Mouse (Mus musculus) liver, embryonic 15.5 days (tissue): ENCODE measurements around the gene Zmym4. TPM values are rescaled to one million over a fixed set of nuclear protein-coding genes. Genes with fewer than 3 reads are reported as not detected.
"Not testable (repeated sequence)": the region's sequence is repeated elsewhere in the genome, so short reads cannot be mapped to it uniquely, and the experiment has no call there.

ENCODE experiments used
- ATAC-seq: fragments of 200-750 bp; cut with Nextera tagmentation; 2 replicates; pipeline ENCODE4 v1.8.0; 2017; ENCODE audit warnings: moderate number of reproducible peaks, mild to moderate bottlenecking, moderate library complexity; ENCODE audit not compliant: insufficient read depth
- H3K27ac ChIP-seq: fragments of 300-500 bp; sonication (generic); replicated peaks from 2 replicates; pipeline ENCODE4 v1.5.1; 2015; ENCODE audit warnings: mild to moderate bottlenecking, inconsistent platforms
- H3K27me3 ChIP-seq: fragments of 300-500 bp; sonication (generic); 2 replicates; pipeline ENCODE4 v1.6.1; 2015; ENCODE audit warnings: mild to moderate bottlenecking, inconsistent platforms
- H3K36me3 ChIP-seq: fragments of 300-500 bp; sonication (generic); replicated peaks from 2 replicates; pipeline ENCODE4 v1.6.1; 2015; ENCODE audit warnings: moderate library complexity, mild to moderate bottlenecking, inconsistent platforms
- H3K4me1 ChIP-seq: fragments of 300-500 bp; sonication (generic); replicated peaks from 2 replicates; pipeline ENCODE4 v1.6.1; 2015; ENCODE audit warnings: inconsistent platforms
- H3K4me2 ChIP-seq: fragments of 300-500 bp; sonication (generic); 2 replicates; pipeline ENCODE4 v1.6.1; 2015; ENCODE audit warnings: moderate library complexity, mild to moderate bottlenecking, inconsistent platforms
- H3K4me3 ChIP-seq: fragments of 300-500 bp; sonication (generic); replicated peaks from 2 replicates; pipeline ENCODE4 v1.5.1; 2015; ENCODE audit warnings: mild to moderate bottlenecking, inconsistent platforms
- H3K9ac ChIP-seq: fragments of 300-500 bp; sonication (generic); 2 replicates; pipeline ENCODE4 v1.6.1; 2015; ENCODE audit warnings: moderate library complexity, mild to moderate bottlenecking, inconsistent platforms
- H3K9me3 ChIP-seq: fragments of 300-500 bp; sonication (generic); replicated peaks from 2 replicates; pipeline ENCODE4 v1.6.1; 2016; ENCODE audit warnings: inconsistent platforms
- WGBS: fragments of 180-500 bp; shearing (Covaris S2); methylation state at CpG from one replicate; pipeline ENCODE4 v1.1.7; 2015; ENCODE audit warnings: mixed read lengths; ENCODE audit not compliant: insufficient replicate concordance; 5-methylcytosine and 5-hydroxymethylcytosine counted together
- polyA plus RNA-seq: library from polyadenylated mRNA; unstranded; fragments of >200 nt; fragmentation: Nextera tagmentation; extraction: Ambion mirVana; gene quantifications from 2 replicates; pipeline ENCODE4 v1.2.1, GENCODE M21; 2015

The Zmym4 gene
- polyA plus RNA-seq = 2.6 and 3.2 TPM in 2 replicates

GRCm38 (mm10) chr4:126967864-126968821, at the start of gene Zmym4:
Zmym4 (minus strand) TSS chr4:126968135.
- Histone ChIP-seq H3K27ac (peak within 1 kb of the TSS; percentile 87), H3K4me2 (peak within 1 kb of the TSS; percentile 82), H3K9ac (peak within 1 kb of the TSS; percentile 92), H3K9me3 (no peaks in the 10 kb centered on the region), H3K4me3 (peak within 1 kb of the TSS; percentile 92), H3K4me1 (peaks cover 20% of the 10 kb centered on the region), H3K27me3 (no peaks in the 10 kb centered on the region), H3K36me3 (no peaks in the 10 kb centered on the region)
- WGBS = 5% methylated on average over 54 of the region's 54 CpGs
- peak; percentile 90 for ATAC-seq

GRCm38 (mm10) chr4:127016366-127016765, 48.4 kb upstream of the Zmym4 start:
- no peaks in the 10 kb centered on the region for H3K27me3 ChIP-seq
- no peak overlapping the region for H3K4me3 ChIP-seq
- no peak overlapping the region for H3K4me2 ChIP-seq
- H3K36me3 ChIP-seq = no peaks in the 10 kb centered on the region
- peaks cover 17% of the 10 kb centered on the region for H3K4me1 ChIP-seq
- no peaks in the 10 kb centered on the region for H3K9me3 ChIP-seq
- no peak overlapping the region for H3K9ac ChIP-seq
- WGBS = 73% methylated on average over 4 of the region's 4 CpGs
- H3K27ac ChIP-seq = no peak overlapping the region
- ATAC-seq = no peak

GRCm38 (mm10) chr4:127015294-127015993, 47.5 kb upstream of the Zmym4 start:
- Histone ChIP-seq H3K4me3 (peak overlapping the region; percentile 51), H3K4me1 (peaks cover 14% of the 10 kb centered on the region), H3K4me2 (peak overlapping the region; percentile 50), H3K27ac (peak overlapping the region; percentile 74)
- ATAC-seq = peak; percentile 97
- 11% methylated on average over 14 of the region's 26 CpGs for WGBS
- H3K27me3 ChIP-seq, H3K9ac ChIP-seq, H3K9me3 ChIP-seq, H3K36me3 ChIP-seq: not testable (repeated sequence)

GRCm38 (mm10) chr4:127005113-127005936, 37.4 kb upstream of the Zmym4 start:
- H3K27me3 ChIP-seq = peaks cover 8% of the 10 kb centered on the region
- peak overlapping the region; percentile 55 for H3K4me2 ChIP-seq
- 23% methylated on average over 25 of the region's 25 CpGs for WGBS
- H3K9ac ChIP-seq = no peak overlapping the region
- H3K36me3 ChIP-seq = no peaks in the 10 kb centered on the region
- H3K27ac ChIP-seq = no peak overlapping the region
- peak overlapping the region; percentile 17; the same call in 1 of the 2 replicates for H3K4me3 ChIP-seq
- no peaks in the 10 kb centered on the region for H3K9me3 ChIP-seq
- ATAC-seq = no peak
- H3K4me1 ChIP-seq = peaks cover 8% of the 10 kb centered on the region; the same call in 1 of the 2 replicates

DNA sequence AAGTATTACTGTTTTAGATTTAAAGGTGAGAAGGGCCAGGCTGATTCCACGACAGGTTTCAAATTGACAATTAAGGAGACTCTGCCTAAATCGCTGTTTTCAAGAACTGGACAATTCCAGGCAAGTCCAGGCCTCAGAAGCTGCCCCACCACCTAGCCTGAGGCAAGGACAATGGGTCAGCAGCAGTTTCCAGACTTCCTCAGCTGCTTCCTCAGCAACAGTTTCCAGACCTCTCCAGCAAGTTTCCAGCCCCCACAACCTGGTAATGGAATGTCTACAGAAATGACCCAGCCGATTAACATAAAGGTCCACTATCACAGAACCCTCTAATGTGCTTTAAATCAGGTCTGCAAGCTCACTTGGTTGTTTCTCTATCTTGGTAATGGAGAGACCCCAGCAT, 36.4 kb upstream of the Zmym4 start:
- ATAC-seq = no peak
- Histone ChIP-seq H3K4me1 (peaks cover 8% of the 10 kb centered on the region; the same call in 1 of the 2 replicates), H3K9ac (no peak overlapping the region), H3K4me3 (no peak overlapping the region), H3K36me3 (no peaks in the 10 kb centered on the region), H3K4me2 (no peak overlapping the region), H3K27me3 (peaks cover 13% of the 10 kb centered on the region), H3K9me3 (no peaks in the 10 kb centered on the region), H3K27ac (no peak overlapping the region)
- 65% methylated on average over 3 of the region's 3 CpGs for WGBS

GRCm38 (mm10) chr4:127000601-127001105, 32.7 kb upstream of the Zmym4 start:
- 50% methylated on average over 8 of the region's 8 CpGs for WGBS
- H3K9me3 ChIP-seq = no peaks in the 10 kb centered on the region
- H3K27ac ChIP-seq = no peak overlapping the region
- peaks cover 13% of the 10 kb centered on the region for H3K27me3 ChIP-seq
- H3K36me3 ChIP-seq = no peaks in the 10 kb centered on the region
- H3K9ac ChIP-seq = no peak overlapping the region
- H3K4me2 ChIP-seq = no peak overlapping the region
- H3K4me1 ChIP-seq = peaks cover 8% of the 10 kb centered on the region; the same call in 1 of the 2 replicates
- no peak for ATAC-seq
- no peak overlapping the region for H3K4me3 ChIP-seq

GRCm38 (mm10) chr4:126999372-126999771, 31.4 kb upstream of the Zmym4 start:
- WGBS = 91% methylated on average over 16 of the region's 16 CpGs
- not testable (repeated sequence) for H3K36me3 ChIP-seq, H3K9ac ChIP-seq, ATAC-seq, H3K27ac ChIP-seq, H3K4me1 ChIP-seq, H3K4me3 ChIP-seq, H3K9me3 ChIP-seq, H3K4me2 ChIP-seq
- H3K27me3 ChIP-seq = peaks cover 13% of the 10 kb centered on the region; the same call in 1 of the 2 replicates

GRCm38 (mm10) chr4:126992356-126992755, 24.4 kb upstream of the Zmym4 start:
- H3K9me3 ChIP-seq = no peaks in the 10 kb centered on the region
- no peak overlapping the region for H3K9ac ChIP-seq
- H3K27ac ChIP-seq = no peak overlapping the region
- H3K4me2 ChIP-seq = no peak overlapping the region
- H3K27me3 ChIP-seq = no peaks in the 10 kb centered on the region
- no peaks in the 10 kb centered on the region for H3K36me3 ChIP-seq
- WGBS = 40% methylated on average over 5 of the region's 5 CpGs
- H3K4me3 ChIP-seq = no peak overlapping the region
- ATAC-seq = no peak
- no peaks in the 10 kb centered on the region for H3K4me1 ChIP-seq

DNA sequence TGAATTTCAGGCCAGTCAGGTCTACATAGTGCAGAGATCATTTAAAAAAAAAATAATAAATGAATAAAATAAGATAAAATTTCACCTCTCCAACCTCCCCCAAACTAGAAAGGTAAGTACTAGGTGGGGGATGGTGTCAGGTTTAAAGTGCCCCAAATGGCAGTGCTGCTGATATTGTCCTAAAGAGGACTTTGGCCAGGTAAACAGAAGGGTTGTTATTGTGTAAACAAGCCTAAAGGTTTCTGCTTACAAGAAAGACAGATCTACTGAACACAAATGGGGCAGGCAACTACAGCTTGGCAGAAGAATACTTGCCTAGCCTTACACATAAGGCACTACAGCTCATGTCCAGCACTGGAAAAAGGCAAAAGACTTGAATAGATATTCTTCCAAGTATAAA, 22.6 kb upstream of the Zmym4 start:
- no peak overlapping the region for H3K4me3 ChIP-seq
- H3K27me3 ChIP-seq = no peaks in the 10 kb centered on the region
- no peak overlapping the region for H3K4me2 ChIP-seq
- H3K9ac ChIP-seq = no peak overlapping the region
- ATAC-seq = no peak
- H3K27ac ChIP-seq = no peak overlapping the region
- no peaks in the 10 kb centered on the region for H3K9me3 ChIP-seq
- no peaks in the 10 kb centered on the region for H3K4me1 ChIP-seq
- H3K36me3 ChIP-seq = no peaks in the 10 kb centered on the region

DNA sequence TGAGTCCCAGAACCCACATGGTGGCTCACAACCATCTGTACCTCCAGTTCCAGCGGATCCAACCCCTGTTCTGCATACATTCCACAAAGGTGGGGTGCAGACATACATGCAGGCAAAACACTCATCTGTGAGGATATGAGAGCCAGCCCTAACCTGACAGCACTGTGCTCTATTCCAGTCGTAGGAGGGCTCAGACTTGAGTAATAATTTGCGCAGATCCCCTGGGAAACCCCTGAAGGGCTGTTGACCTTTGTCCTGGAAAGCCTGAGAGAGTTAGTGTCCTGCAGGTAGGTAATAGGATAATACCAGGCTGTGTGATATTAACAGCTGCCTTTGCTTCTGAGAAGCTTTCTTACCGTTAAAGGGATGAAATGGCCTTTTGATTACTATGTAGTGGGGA, 20.6 kb upstream of the Zmym4 start:
- Histone ChIP-seq H3K4me1 (no peaks in the 10 kb centered on the region), H3K27ac (no peak overlapping the region), H3K4me3 (no peak overlapping the region), H3K36me3 (no peaks in the 10 kb centered on the region), H3K9me3 (no peaks in the 10 kb centered on the region), H3K4me2 (no peak overlapping the region), H3K9ac (no peak overlapping the region), H3K27me3 (no peaks in the 10 kb centered on the region)
- ATAC-seq = no peak
- WGBS = 58% methylated on average over 4 of the region's 4 CpGs
